Mouse (Mus musculus): ENCODE data around the gene Glp2r.

DNA sequence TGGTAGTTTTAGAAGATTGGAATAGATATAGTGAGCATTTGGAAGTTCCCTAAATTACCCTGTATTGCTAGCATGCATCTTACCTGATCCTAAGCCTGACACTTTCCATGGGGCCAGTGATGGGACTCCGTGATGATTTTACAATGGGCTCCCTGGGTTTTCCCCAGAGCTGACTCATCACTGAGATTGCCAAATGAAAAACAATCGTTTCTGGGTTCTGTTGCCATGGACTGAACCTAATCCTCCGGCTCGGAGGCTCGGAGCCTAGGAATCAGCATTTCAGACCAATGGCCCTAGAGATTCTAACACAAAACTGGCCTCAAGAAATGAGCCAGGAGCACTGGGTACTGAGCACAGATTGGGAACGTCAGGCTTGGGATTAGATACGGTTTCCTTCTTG lies 148.6 kb downstream of the Glp2r start:
- TF ChIP-seq POLR2A (IDR thresholded peaks at IDR 0.05; ENCODE audit: borderline replicate concordance, insufficient read depth, low read length) (no peak), CTCF (IDR thresholded peaks at IDR 0.05; ENCODE audit: borderline replicate concordance, insufficient read depth, low read depth, low read length) (no peak)
